ENCODE assay signal across 16 mouse cellular contexts in genomic region chr17:22745736-22746135, GRCm38 (mm10).
"Had no signal": no experiment of that assay in that cellular context is flagged by ENCODE, and none has a peak within 500 bp of the region (broad histone marks: within the 10 kb centered on the region; RNA-seq: fewer than 3 reads in every experiment).

No protein-coding gene starts in this region.

- H3K27me3 ChIP-seq: midbrain, embryonic 12.5 days; neural tube, embryonic 13.5 days; neural tube, embryonic 15.5 days; stomach, embryonic 15.5 days had no signal

- H3K36me3 ChIP-seq: midbrain, embryonic 10.5 days; midbrain, embryonic 12.5 days; neural tube, embryonic 13.5 days; neural tube, embryonic 15.5 days; stomach, embryonic 15.5 days had no signal

- H3K4me1 ChIP-seq: midbrain, embryonic 10.5 days; midbrain, embryonic 12.5 days; neural tube, embryonic 13.5 days; neural tube, embryonic 15.5 days; stomach, embryonic 15.5 days had no signal

- H3K4me3 ChIP-seq: midbrain, embryonic 10.5 days; midbrain, embryonic 12.5 days; myocyte; neural tube, embryonic 13.5 days; neural tube, embryonic 15.5 days; stomach, embryonic 15.5 days had no signal

- H3K9me3 ChIP-seq: midbrain, embryonic 10.5 days; midbrain, embryonic 12.5 days; neural tube, embryonic 13.5 days; neural tube, embryonic 15.5 days; stomach, embryonic 15.5 days had no signal

- DNase-seq: lung, adult 18-20 months; lung, embryonic 14.5 days; lung, postnatal 10 days; lung, postnatal 4 days; midbrain, embryonic 14.5 days; right cerebral cortex, postnatal 14 days; thymus, adult 2 months; thymus, postnatal 25 days; thymus, postnatal 4 days had no signal

- H3K27ac ChIP-seq: midbrain, embryonic 10.5 days; midbrain, embryonic 12.5 days; neural tube, embryonic 13.5 days; neural tube, embryonic 15.5 days; stomach, embryonic 15.5 days; stomach, postnatal 0 days had no signal
